27 mouse cellular contexts compared by ENCODE assay signal in the genomic region with DNA sequence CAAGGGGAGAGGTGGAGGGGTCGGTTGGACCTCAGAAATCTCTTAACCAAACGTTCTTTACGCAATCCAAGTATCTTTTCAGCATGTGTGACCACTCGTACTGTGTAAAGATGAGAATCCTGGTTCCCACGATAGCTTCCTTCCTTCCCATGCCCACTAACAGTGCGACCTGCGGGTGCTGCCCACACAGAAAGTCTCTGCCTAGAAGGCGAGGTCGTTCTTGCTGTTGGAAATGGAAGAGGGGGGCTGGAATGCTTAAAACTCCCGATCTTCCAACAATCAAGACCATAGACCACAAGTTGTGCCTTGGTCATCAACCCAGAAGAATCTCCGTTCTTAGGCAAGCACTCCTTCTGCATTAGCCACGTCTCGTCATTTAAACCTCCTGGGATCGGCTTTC. TPM values are rescaled to one million over a fixed set of nuclear protein-coding genes. Genes with fewer than 3 reads are reported as not detected.
"Had no signal": no experiment of that assay in that cellular context is flagged by ENCODE, and none has a peak within 500 bp of the region (broad histone marks: within the 10 kb centered on the region; RNA-seq: fewer than 3 reads in every experiment).

No protein-coding gene starts in this region.

- ATAC-seq: inflammation-experienced regulatory T-cells, adult 6 months; intestine, embryonic 15.5 days; intestine, postnatal 0 days had no signal

- H3K9ac ChIP-seq: heart, embryonic 12.5 days; hindbrain, embryonic 13.5 days; hindbrain, embryonic 15.5 days; intestine, embryonic 15.5 days; limb, embryonic 12.5 days had no signal

- H3K36me3 ChIP-seq: heart, embryonic 10.5 days; heart, embryonic 12.5 days; hindbrain, embryonic 13.5 days; hindbrain, embryonic 15.5 days; intestine, embryonic 15.5 days; limb, embryonic 10.5 days; limb, embryonic 12.5 days had no signal

- H3K9me3 ChIP-seq: heart, embryonic 10.5 days; intestine, embryonic 15.5 days; limb, embryonic 10.5 days had no signal

- DNase-seq: gastrocnemius, adult 2 months; gastrocnemius, postnatal 10 days; gastrocnemius, postnatal 25 days; heart, adult 18-20 months; heart, postnatal 10 days; heart, postnatal 4 days; kidney, adult 18-20 months; kidney, adult 8-10 months; kidney, postnatal 10 days; kidney, postnatal 25 days; kidney, postnatal 4 days; liver had no signal

- H3K4me3 ChIP-seq: gastrocnemius, adult 2 months; heart, embryonic 12.5 days; hindbrain, embryonic 13.5 days; intestine, embryonic 15.5 days; layer of hippocampus, adult 2 months; left cerebral cortex, adult 2 months; limb, embryonic 10.5 days; limb, embryonic 12.5 days had no signal

- H3K27ac ChIP-seq: gastrocnemius, adult 2 months; heart, embryonic 10.5 days; hindbrain, embryonic 13.5 days; hindbrain, embryonic 15.5 days; intestine, embryonic 15.5 days; layer of hippocampus, adult 2 months; left cerebral cortex, adult 2 months; limb, embryonic 10.5 days; limb, embryonic 12.5 days had no signal

- H3K4me1 ChIP-seq: intestine, embryonic 15.5 days had no signal

- H3K4me2 ChIP-seq: intestine, embryonic 15.5 days had no signal

RNA-seq across cellular contexts. Expression of a gene that starts 6.0 kb away (rescaled TPM):
- polyA plus RNA-seq: heart, embryonic 10.5 days; heart, embryonic 12.5 days; heart, embryonic 14.5 days; heart, embryonic 16.5 days; inflammation-experienced regulatory T-cells, adult 6 months; intestine, embryonic 15.5 days; intestine, postnatal 0 days; kidney, embryonic 14.5 days; kidney, embryonic 16.5 days; limb, embryonic 10.5 days; limb, embryonic 12.5 days had no signal

RNA-seq across cellular contexts. Expression of a gene that starts 50.3 kb away (rescaled TPM):
- polyA plus RNA-seq: heart, embryonic 12.5 days; heart, embryonic 14.5 days; inflammation-experienced regulatory T-cells, adult 6 months; intestine, postnatal 0 days; kidney, embryonic 14.5 days; limb, embryonic 10.5 days had no signal
